Mouse (Mus musculus): ENCODE measurements around the gene Mgst2. TPM values are rescaled to one million over a fixed set of nuclear protein-coding genes. Genes with fewer than 3 reads are reported as not detected.

The Mgst2 gene
- polyA plus RNA-seq, 1 experiment from 2014 or later, result 1.9 TPM

- Histone ChIP-seq H3K4me2 (replicated peaks) (no peak overlapping the region), H3K4me1 (peaks cover 18% of the 10 kb centered on the region), H3K27me3 (no peaks in the 10 kb centered on the region), H3K36me3 (no peaks in the 10 kb centered on the region), H3K9me3 (no peaks in the 10 kb centered on the region), H3K9ac (no peak overlapping the region), H3K27ac (no peak overlapping the region), H3K4me3 (no peak overlapping the region)
- 85% methylated on average over 5 of the region's 5 CpGs for WGBS
- ATAC-seq (ENCODE audit: low FRiP score, low read depth), result no peak
Observed at GRCm38 (mm10) chr3:51659415-51659814, 745 bp upstream of the Mgst2 start.

- no peaks in the 10 kb centered on the region for H3K27me3 ChIP-seq
- H3K4me3 ChIP-seq, result no peak overlapping the region
- no peak overlapping the region for H3K4me2 ChIP-seq (replicated peaks)
- no peaks in the 10 kb centered on the region for H3K9me3 ChIP-seq
- no peak overlapping the region for H3K9ac ChIP-seq
- WGBS, result 81% methylated on average over 3 of the region's 3 CpGs
- H3K27ac ChIP-seq, result no peak overlapping the region
- no peaks in the 10 kb centered on the region for H3K36me3 ChIP-seq
- peaks cover 18% of the 10 kb centered on the region for H3K4me1 ChIP-seq
- no peak for ATAC-seq (ENCODE audit: low FRiP score, low read depth)
Observed at GRCm38 (mm10) chr3:51660821-51661276, 689 bp downstream of the Mgst2 start.

- Histone ChIP-seq H3K27ac (peak overlapping the region; percentile 22; the same call in 1 of the 2 replicates), H3K27me3 (no peaks in the 10 kb centered on the region), H3K4me2 (replicated peaks) (no peak overlapping the region), H3K9ac (no peak overlapping the region), H3K4me1 (peaks cover 18% of the 10 kb centered on the region), H3K36me3 (no peaks in the 10 kb centered on the region), H3K4me3 (no peak overlapping the region), H3K9me3 (no peaks in the 10 kb centered on the region)
- ATAC-seq (ENCODE audit: low FRiP score, low read depth), result no peak
- WGBS, result 38% methylated on average over 5 of the region's 5 CpGs
Observed at GRCm38 (mm10) chr3:51661376-51661775, 1.2 kb downstream of the Mgst2 start.

GRCm38 (mm10) chr3:51661880-51662550, 1.9 kb downstream of the Mgst2 start:
- WGBS, result 74% methylated on average over 11 of the region's 11 CpGs
- no peaks in the 10 kb centered on the region for H3K27me3 ChIP-seq
- no peaks in the 10 kb centered on the region for H3K9me3 ChIP-seq
- H3K4me2 ChIP-seq (replicated peaks), result no peak overlapping the region
- no peak for ATAC-seq (ENCODE audit: low FRiP score, low read depth)
- no peaks in the 10 kb centered on the region for H3K36me3 ChIP-seq
- H3K27ac ChIP-seq, result no peak overlapping the region
- H3K9ac ChIP-seq, result no peak overlapping the region
- peaks cover 18% of the 10 kb centered on the region for H3K4me1 ChIP-seq
- no peak overlapping the region for H3K4me3 ChIP-seq

- Histone ChIP-seq H3K9ac (no peak overlapping the region), H3K36me3 (no peaks in the 10 kb centered on the region), H3K27ac (no peak overlapping the region), H3K4me2 (replicated peaks) (no peak overlapping the region), H3K9me3 (no peaks in the 10 kb centered on the region), H3K4me3 (no peak overlapping the region), H3K27me3 (no peaks in the 10 kb centered on the region), H3K4me1 (peaks cover 18% of the 10 kb centered on the region)
- WGBS, result 55% methylated on average over 6 of the region's 6 CpGs
- ATAC-seq (ENCODE audit: low FRiP score, low read depth), result no peak
Observed at GRCm38 (mm10) chr3:51662557-51662956, 2.4 kb downstream of the Mgst2 start.

GRCm38 (mm10) chr3:51668607-51669006, 8.4 kb downstream of the Mgst2 start:
- no peaks in the 10 kb centered on the region for H3K9me3 ChIP-seq
- 0 out of 2 replicates have a peak, but pooled peaks have one; percentile 64 for ATAC-seq (ENCODE audit: low FRiP score, low read depth)
- H3K4me2 ChIP-seq (replicated peaks), result no peak overlapping the region
- 15% methylated on average over 2 of the region's 2 CpGs for WGBS
- H3K4me1 ChIP-seq, result peaks cover 6% of the 10 kb centered on the region; the same call in 1 of the 2 replicates
- H3K27ac ChIP-seq, result no peak overlapping the region
- H3K36me3 ChIP-seq, result no peaks in the 10 kb centered on the region
- H3K27me3 ChIP-seq, result no peaks in the 10 kb centered on the region
- H3K4me3 ChIP-seq, result no peak overlapping the region
- no peak overlapping the region for H3K9ac ChIP-seq

GRCm38 (mm10) chr3:51670414-51671070, 10.4 kb downstream of the Mgst2 start:
- no peak overlapping the region for H3K27ac ChIP-seq
- no peak for ATAC-seq (ENCODE audit: low FRiP score, low read depth)
- H3K9me3 ChIP-seq, result no peaks in the 10 kb centered on the region
- H3K4me1 ChIP-seq, result peaks cover 6% of the 10 kb centered on the region; the same call in 1 of the 2 replicates
- 78% methylated on average over 5 of the region's 5 CpGs for WGBS
- H3K9ac ChIP-seq, result no peak overlapping the region
- no peaks in the 10 kb centered on the region for H3K36me3 ChIP-seq
- H3K4me3 ChIP-seq, result no peak overlapping the region
- no peak overlapping the region for H3K4me2 ChIP-seq (replicated peaks)
- H3K27me3 ChIP-seq, result no peaks in the 10 kb centered on the region

GRCm38 (mm10) chr3:51671071-51671469, 10.9 kb downstream of the Mgst2 start:
- Histone ChIP-seq H3K4me2 (replicated peaks) (no peak overlapping the region), H3K27ac (no peak overlapping the region), H3K36me3 (no peaks in the 10 kb centered on the region), H3K9ac (no peak overlapping the region), H3K4me3 (no peak overlapping the region), H3K9me3 (no peaks in the 10 kb centered on the region), H3K27me3 (no peaks in the 10 kb centered on the region), H3K4me1 (peaks cover 6% of the 10 kb centered on the region; the same call in 1 of the 2 replicates)
- WGBS, result 81% methylated on average over 1 of the region's 1 CpGs
- no peak for ATAC-seq (ENCODE audit: low FRiP score, low read depth)

GRCm38 (mm10) chr3:51672631-51673030, 12.5 kb downstream of the Mgst2 start:
- no peak overlapping the region for H3K27ac ChIP-seq
- H3K4me1 ChIP-seq, result peaks cover 6% of the 10 kb centered on the region; the same call in 1 of the 2 replicates
- no peak for ATAC-seq (ENCODE audit: low FRiP score, low read depth)
- WGBS, result 71% methylated on average over 4 of the region's 4 CpGs
- H3K9ac ChIP-seq, result no peak overlapping the region
- H3K9me3 ChIP-seq, result no peaks in the 10 kb centered on the region
- H3K4me3 ChIP-seq, result no peak overlapping the region
- no peaks in the 10 kb centered on the region for H3K27me3 ChIP-seq
- H3K4me2 ChIP-seq (replicated peaks), result no peak overlapping the region
- no peaks in the 10 kb centered on the region for H3K36me3 ChIP-seq

- Histone ChIP-seq H3K9ac (no peak overlapping the region), H3K9me3 (no peaks in the 10 kb centered on the region), H3K27ac (no peak overlapping the region), H3K4me3 (no peak overlapping the region), H3K4me1 (peaks cover 6% of the 10 kb centered on the region; the same call in 1 of the 2 replicates), H3K36me3 (no peaks in the 10 kb centered on the region), H3K4me2 (replicated peaks) (no peak overlapping the region), H3K27me3 (no peaks in the 10 kb centered on the region)
- no peak for ATAC-seq (ENCODE audit: low FRiP score, low read depth)
- 69% methylated on average over 21 of the region's 21 CpGs for WGBS
Observed at GRCm38 (mm10) chr3:51673408-51674086, 13.4 kb downstream of the Mgst2 start.

- H3K36me3 ChIP-seq, result no peaks in the 10 kb centered on the region
- H3K9ac ChIP-seq, result no peak overlapping the region
- H3K4me1 ChIP-seq, result no peaks in the 10 kb centered on the region
- no peaks in the 10 kb centered on the region for H3K27me3 ChIP-seq
- H3K4me3 ChIP-seq, result no peak overlapping the region
- no peaks in the 10 kb centered on the region for H3K9me3 ChIP-seq
- 86% methylated on average over 3 of the region's 3 CpGs for WGBS
- ATAC-seq (ENCODE audit: low FRiP score, low read depth), result no peak
- H3K27ac ChIP-seq, result no peak overlapping the region
- H3K4me2 ChIP-seq (replicated peaks), result no peak overlapping the region
Observed at GRCm38 (mm10) chr3:51674963-51675362, 14.8 kb downstream of the Mgst2 start.

- no peaks in the 10 kb centered on the region for H3K4me1 ChIP-seq
- H3K9ac ChIP-seq, result no peak overlapping the region
- no peak overlapping the region for H3K4me3 ChIP-seq
- H3K9me3 ChIP-seq, result no peaks in the 10 kb centered on the region
- H3K27ac ChIP-seq, result no peak overlapping the region
- no peak for ATAC-seq (ENCODE audit: low FRiP score, low read depth)
- H3K4me2 ChIP-seq (replicated peaks), result no peak overlapping the region
- peaks cover 27% of the 10 kb centered on the region for H3K36me3 ChIP-seq
- H3K27me3 ChIP-seq, result no peaks in the 10 kb centered on the region
- WGBS, result 91% methylated on average over 6 of the region's 6 CpGs
Observed at GRCm38 (mm10) chr3:51685539-51685938, 25.4 kb downstream of the Mgst2 start.

All from limb, embryonic 13.5 days (tissue).